Mouse (Mus musculus) embryonic stem cell, embryonic (primary cell): ENCODE data around the gene Ccdc167.

Source experiments
- CTCF ChIA-PET, 4 experiments: fragments of 300-600 bp in 2 of 4; fragments of 350-600 bp in 2 of 4; sonication (Branson Sonifier 250); formaldehyde crosslinking; loops; one replicate each; lab custom pipeline; 2022; ENCODE audit warnings: inconsistent platforms in 2 of 4; lab: Charles Lee
- POLR2A ChIA-PET, 4 experiments: fragments of 300-600 bp in 2 of 4; fragments of 350-600 bp in 2 of 4; sonication (Branson Sonifier 250); formaldehyde crosslinking; loops; one replicate each; lab custom pipeline; 2022; ENCODE audit warnings: antibody characterized with exemption in 4 of 4, inconsistent platforms in 1 of 4; lab: Charles Lee

Ccdc167 gene

GRCm38 (mm10) chr17:29730510-29731265 is 13.8 kb upstream of the Ccdc167 start:
- POLR2A ChIA-PET: interaction anchor here in 2 of 4 experiments (0.7 to 1.4 kb wide), 4 partner anchors 14 to 23 kb away, joined by 3 to 4 read pairs (median 3); no protein-coding TSS in a partner anchor

DNA sequence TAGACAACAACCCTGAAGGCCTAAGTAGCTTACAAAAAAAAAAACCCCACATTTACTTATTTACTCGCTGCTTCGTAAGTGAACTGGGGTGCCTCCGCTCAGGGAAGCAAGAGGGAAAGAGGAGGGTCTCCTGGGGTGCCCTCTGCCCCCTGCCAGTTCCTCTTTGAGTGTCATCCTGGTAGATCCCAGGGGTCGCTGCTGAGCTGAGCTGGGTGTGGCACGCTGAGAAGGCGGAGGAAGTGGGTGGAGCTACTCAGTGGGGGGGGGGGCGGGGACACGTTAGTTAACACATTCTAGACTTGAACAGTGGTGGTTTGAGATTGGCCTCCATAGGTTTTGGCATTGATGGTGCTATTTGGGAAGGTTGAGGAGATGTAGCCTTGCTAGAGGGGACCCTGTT is 11.2 kb upstream of the Ccdc167 start:
- POLR2A ChIA-PET: interaction anchor here in 3 of 4 experiments (0.5 to 0.9 kb wide), 9 partner anchors 10 to 1909 kb away, joined by 3 to 4 read pairs (median 3); no protein-coding TSS in a partner anchor
- CTCF ChIA-PET: interaction anchor here (0.5 to 1.5 kb wide), 26 partner anchors 9 to 1065 kb away, joined by 3 to 10 read pairs (median 4); partner anchors contain the start of genes Ccdc167 (in 1 of the 4) and Tmem217 (in 1 of the 4)

More at GRCm38 (mm10) chr17:29730510-29731265, 13.8 kb upstream of the Ccdc167 start:
- CTCF ChIA-PET: interaction anchor here (0.9 to 1.8 kb wide), 5 partner anchors 24 to 202 kb away, joined by 3 to 8 read pairs (median 3); no protein-coding TSS in a partner anchor

- POLR2A ChIA-PET: interaction anchor here in 1 of 4 experiments (1.0 to 1.5 kb wide), 3 partner anchors 11 to 37 kb away, joined by 3 to 5 read pairs (median 4); no protein-coding TSS in a partner anchor
These were observed 8.3 kb upstream of the Ccdc167 start for GRCm38 (mm10) chr17:29725027-29725620.

GRCm38 (mm10) chr17:29724610-29725009 is 7.8 kb upstream of the Ccdc167 start:
- ChIA-PET POLR2A (interaction anchor here in 2 of 4 experiments (0.5 to 1.5 kb wide), 6 partner anchors 11 to 1942 kb away, joined by 3 to 5 read pairs (median 4); no protein-coding TSS in a partner anchor), CTCF (interaction anchor here in 2 of 4 experiments (0.7 to 1.5 kb wide), 4 partner anchors 19 to 573 kb away, joined by 3 to 8 read pairs (median 4); no protein-coding TSS in a partner anchor)

More at GRCm38 (mm10) chr17:29725027-29725620, 8.3 kb upstream of the Ccdc167 start:
- CTCF ChIA-PET: interaction anchor here in 2 of 4 experiments (0.9 to 1.5 kb wide), 3 partner anchors 20 to 37 kb away, joined by 3 to 5 read pairs (median 4); no protein-coding TSS in a partner anchor

DNA sequence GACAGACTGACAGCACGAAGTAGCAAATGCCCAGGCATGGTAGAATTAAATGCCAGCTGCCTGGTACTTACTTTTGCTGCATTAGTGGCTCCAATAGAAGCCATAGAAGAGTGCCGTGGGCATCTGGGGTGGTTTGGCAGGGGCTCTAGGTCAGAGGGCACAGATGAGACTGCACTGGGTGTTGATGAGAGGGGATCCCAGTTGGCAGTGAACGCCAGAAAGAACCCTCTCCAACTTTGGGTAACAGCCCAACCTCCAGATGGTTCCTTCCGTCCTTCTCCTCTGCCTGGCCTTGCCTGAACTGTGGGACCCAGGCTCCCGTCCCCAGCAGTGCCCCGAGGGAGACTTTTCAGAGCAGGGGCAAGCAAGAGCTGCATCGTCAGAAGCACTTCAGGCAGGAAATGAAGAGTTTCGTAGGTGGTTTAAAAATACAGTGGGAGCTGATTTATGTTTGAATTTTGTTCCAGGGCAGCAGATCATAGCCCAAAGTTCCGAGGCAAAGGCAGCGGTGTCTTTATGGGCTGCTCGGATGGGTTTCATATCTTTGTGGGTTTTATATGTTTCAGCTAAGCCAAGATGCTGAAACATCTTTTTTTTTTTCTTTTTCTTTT is 4.0 kb upstream of the Ccdc167 start:
- POLR2A ChIA-PET: interaction anchor here (0.6 to 2.6 kb wide), 16 partner anchors 10 to 840 kb away, joined by 3 to 11 read pairs (median 4); partner anchors contain the start of genes Gm28043 (in 1 of the 4), Rnf8 (in 1 of the 4) and Tbc1d22b (in 1 of the 4)
- CTCF ChIA-PET: interaction anchor here in 3 of 4 experiments (0.6 to 1.2 kb wide), 8 partner anchors 16 to 279 kb away, joined by 3 to 4 read pairs (median 3); no protein-coding TSS in a partner anchor

- CTCF ChIA-PET: interaction anchor here in 1 of 4 experiments (1.0 to 1.2 kb wide), 2 partner anchors 15 to 18 kb away, joined by 3 read pairs; no protein-coding TSS in a partner anchor
These were observed 3.1 kb upstream of the Ccdc167 start for GRCm38 (mm10) chr17:29719628-29720575.

DNA sequence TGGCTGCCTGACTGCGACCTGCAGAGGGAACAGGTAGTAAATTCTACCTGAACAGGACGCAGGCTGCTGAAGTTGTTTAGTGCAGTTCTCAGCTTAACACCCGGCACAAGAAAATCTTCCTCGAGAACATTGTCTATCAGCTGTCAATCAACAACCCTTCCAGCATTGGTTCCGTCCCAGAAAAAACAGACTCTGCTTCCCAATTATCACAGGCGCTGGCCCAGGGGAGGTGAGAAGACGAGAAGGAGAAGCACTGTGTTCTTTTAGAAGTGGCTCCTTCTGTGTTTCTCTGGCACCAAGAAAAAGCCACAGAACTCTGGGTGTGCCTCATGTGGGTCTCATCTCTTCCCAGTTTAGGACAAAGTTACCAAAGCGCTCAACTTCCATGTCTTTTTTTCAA is 1.8 kb upstream of the Ccdc167 start:
- ChIA-PET POLR2A (interaction anchor here in 1 of 4 experiments (1.0 to 1.7 kb wide), 2 partner anchors 8 to 10 kb away, joined by 3 to 6 read pairs; no protein-coding TSS in a partner anchor), CTCF (no interaction called here)

More at GRCm38 (mm10) chr17:29719628-29720575, 3.1 kb upstream of the Ccdc167 start:
- POLR2A ChIA-PET: interaction anchor here (0.6 to 2.6 kb wide), 9 partner anchors 9 to 675 kb away, joined by 3 to 11 read pairs (median 3); partner anchors contain the start of genes Gm28043 (in 1 of the 4) and Rnf8 (in 1 of the 4)

DNA sequence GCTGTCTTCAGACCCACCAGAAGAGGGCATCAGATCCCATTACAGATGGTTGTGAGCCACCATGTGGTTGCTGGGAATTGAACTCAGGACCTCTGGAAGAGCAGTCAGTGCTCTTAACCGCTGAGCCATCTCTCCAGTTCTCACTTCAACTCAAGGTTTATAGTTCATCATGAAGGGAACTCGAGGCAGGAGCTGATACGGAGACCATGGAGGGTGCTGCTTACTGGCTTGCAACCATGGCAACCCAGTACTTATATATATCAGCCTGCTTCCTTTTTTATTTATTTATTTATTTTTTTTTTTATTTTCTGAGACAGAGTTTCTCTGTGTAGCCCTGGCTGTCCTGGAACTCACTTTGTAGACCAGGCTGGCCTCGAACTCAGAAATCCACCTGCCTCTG is 3.1 kb downstream of the Ccdc167 start:
- CTCF ChIA-PET: interaction anchor here in 3 of 4 experiments (0.6 to 1.3 kb wide), 3 partner anchors 15 to 260 kb away, joined by 3 to 17 read pairs (median 3); no protein-coding TSS in a partner anchor
- POLR2A ChIA-PET: interaction anchor here in 1 of 4 experiments (1.2 to 1.9 kb wide), 4 partner anchors 10 to 167 kb away, joined by 3 to 5 read pairs (median 4); no protein-coding TSS in a partner anchor

- ChIA-PET CTCF (interaction anchor here in 2 of 4 experiments (0.6 to 1.1 kb wide), 2 partner anchors 158 to 339 kb away, joined by 3 read pairs; no protein-coding TSS in a partner anchor), POLR2A (interaction anchor here in 2 of 4 experiments (0.7 to 2.1 kb wide), 5 partner anchors 10 to 168 kb away, joined by 3 to 8 read pairs (median 3); no protein-coding TSS in a partner anchor)
These were observed 4.3 kb downstream of the Ccdc167 start for GRCm38 (mm10) chr17:29712565-29712964.

DNA sequence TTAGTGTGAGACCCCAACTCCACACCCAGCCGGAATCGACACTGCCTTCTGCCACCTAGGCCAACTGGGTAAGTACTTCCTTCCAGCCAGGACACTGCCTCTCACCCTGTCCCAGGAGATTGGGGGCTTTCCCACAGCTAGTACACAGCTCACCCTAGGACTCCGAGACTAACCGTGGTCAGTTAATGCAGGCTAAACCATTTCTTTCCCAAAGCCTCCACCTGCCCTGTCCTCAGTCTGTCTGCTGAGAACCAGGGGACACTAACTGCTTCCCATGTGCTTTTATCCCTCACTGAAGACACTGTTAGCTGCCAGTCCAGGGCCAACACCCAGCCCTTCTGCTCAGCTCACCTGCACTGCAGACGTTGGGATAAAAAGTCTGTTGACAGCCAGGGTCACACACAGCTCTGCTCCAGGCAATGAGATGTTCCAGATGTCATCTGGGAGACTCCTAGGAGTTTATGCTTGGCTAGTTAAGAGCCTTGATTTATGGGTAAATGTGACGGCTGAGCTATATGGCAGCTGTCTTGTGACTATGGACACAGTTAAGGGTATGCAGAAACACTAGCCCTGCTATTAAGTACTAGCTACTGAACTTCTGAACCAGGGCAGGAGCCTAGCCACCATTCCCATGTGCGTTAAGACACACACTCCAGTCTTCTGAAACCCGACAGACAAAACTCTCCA is 5.0 kb downstream of the Ccdc167 start:
- CTCF ChIA-PET: interaction anchor here in 1 of 4 experiments (1.1 kb wide), 1 partner anchor 159 kb away, joined by 3 read pairs; no protein-coding TSS in a partner anchor
- POLR2A ChIA-PET: interaction anchor here in 3 of 4 experiments (0.5 to 3.1 kb wide), 11 partner anchors 8 to 1635 kb away, joined by 3 to 11 read pairs (median 4); no protein-coding TSS in a partner anchor

DNA sequence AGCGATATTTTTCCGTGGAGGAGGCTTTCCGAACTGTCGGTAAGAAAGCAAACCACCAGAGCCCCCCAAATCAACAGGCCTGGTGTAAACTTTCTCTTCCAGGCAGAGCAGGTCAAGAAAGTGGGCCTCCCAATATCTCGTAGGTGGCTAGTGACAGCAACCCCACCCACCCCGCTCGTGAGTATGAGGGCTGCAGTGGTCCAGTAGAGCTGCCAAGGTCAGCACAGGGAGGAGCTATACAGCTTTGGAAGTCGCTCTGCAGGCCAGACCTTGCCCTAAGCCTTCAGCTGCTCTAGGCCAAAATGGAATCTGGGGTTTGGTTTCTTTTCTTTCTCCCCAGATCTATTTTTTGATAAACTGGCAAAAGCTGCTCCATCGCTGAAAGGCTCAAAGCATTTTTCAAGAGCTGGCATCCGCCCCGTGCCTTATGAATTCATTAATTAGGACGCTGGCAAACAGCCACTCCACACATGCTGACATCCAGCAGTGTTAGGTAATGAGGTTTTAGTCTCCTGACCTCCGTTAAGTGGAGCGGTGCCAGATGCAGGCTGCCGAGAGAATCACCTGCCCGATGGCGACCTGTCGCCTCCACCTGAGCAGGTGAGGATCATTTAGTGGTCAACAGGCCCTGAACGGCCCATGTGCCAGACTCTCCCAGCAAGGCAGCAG is 5.6 kb downstream of the Ccdc167 start:
- CTCF ChIA-PET: interaction anchor here in 1 of 4 experiments (0.6 kb wide), 1 partner anchor 74 kb away, joined by 14 read pairs; no protein-coding TSS in a partner anchor
- POLR2A ChIA-PET: interaction anchor here in 2 of 4 experiments (0.6 to 3.1 kb wide), 10 partner anchors 8 to 107 kb away, joined by 3 to 11 read pairs (median 5); no protein-coding TSS in a partner anchor

DNA sequence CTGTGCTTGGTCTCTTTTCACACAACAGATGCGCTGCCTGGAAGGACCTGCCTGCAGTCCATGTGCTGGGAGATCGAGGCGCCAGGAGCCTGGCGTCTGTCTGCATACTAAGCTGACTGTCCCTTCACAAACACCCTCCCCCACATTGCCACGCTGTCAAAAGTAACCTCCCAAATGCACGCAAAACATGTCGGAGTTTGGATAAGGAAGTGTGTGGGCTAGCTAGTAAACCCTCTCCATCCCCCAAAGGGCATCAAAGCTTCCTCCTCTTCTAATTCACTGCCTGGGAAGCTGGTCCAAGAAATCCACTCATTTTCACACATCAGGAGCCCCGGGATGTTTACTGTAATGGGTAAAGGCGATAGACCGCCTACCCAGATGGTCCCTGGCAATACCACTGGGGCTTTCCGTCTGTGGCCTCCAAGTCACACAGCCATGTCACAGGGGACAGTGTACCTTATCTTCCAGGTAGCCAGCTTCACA is 6.2 kb downstream of the Ccdc167 start:
- POLR2A ChIA-PET: interaction anchor here in 2 of 4 experiments (0.6 to 7.0 kb wide), 14 partner anchors 8 to 106 kb away, joined by 3 to 51 read pairs (median 4); no protein-coding TSS in a partner anchor
- CTCF ChIA-PET: interaction anchor here in 1 of 4 experiments (0.6 kb wide), 1 partner anchor 73 kb away, joined by 14 read pairs; no protein-coding TSS in a partner anchor

DNA sequence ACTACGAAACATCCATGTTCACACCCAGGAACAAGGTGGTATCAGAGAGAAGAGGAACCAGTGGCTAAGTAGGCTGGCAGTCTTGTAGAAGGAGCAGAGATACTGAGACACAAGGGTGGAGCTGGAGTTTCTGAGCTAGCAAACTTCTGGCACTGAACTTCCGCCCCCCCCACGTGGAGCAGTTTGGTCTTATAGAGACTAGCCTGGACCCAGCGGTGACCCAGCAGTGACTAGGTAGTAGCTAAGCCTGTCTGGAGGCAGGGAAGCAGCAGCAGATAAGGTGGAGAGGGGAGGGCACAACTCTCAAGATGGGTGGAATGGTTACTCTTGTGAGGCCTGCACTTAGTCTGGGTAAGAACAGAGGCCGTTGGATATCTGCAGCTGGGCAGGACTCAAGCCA is 8.1 kb downstream of the Ccdc167 start:
- ChIA-PET CTCF (interaction anchor here in 3 of 4 experiments (0.5 to 1.6 kb wide), 8 partner anchors 9 to 280 kb away, joined by 3 to 9 read pairs (median 4); no protein-coding TSS in a partner anchor), POLR2A (interaction anchor here in 3 of 4 experiments (0.9 to 7.0 kb wide), 17 partner anchors 8 to 264 kb away, joined by 3 to 51 read pairs (median 4); partner anchors contain the start of gene Ccdc167 (in 1 of the 3))

- CTCF ChIA-PET: interaction anchor here in 1 of 4 experiments (1.6 kb wide), 1 partner anchor 55 kb away, joined by 4 read pairs; no protein-coding TSS in a partner anchor
- POLR2A ChIA-PET: interaction anchor here in 2 of 4 experiments (0.5 to 7.0 kb wide), 5 partner anchors 9 to 209 kb away, joined by 3 to 51 read pairs (median 3); no protein-coding TSS in a partner anchor
These were observed 9.8 kb downstream of the Ccdc167 start for GRCm38 (mm10) chr17:29706981-29707545.
